Mouse (Mus musculus) gastrocnemius, postnatal 4 days (tissue): ENCODE data around the gene Dnaja3. TPM values are rescaled to one million over a fixed set of nuclear protein-coding genes. Genes with fewer than 3 reads are reported as not detected.

Source experiments
- total RNA-seq, 2 experiments: library from RNA; stranded (reverse); gene quantifications; 2 replicates each; pipeline ENCODE4 v1.2.3; 2021

The Dnaja3 gene
- total RNA-seq, 2 experiments from 2014 or later: 61.8 to 62.1 TPM

Other genes with a start within 250 kb of the Dnaja3 start
- gene Adcy9, start 219.5 kb upstream of the Dnaja3 start, total RNA-seq: 10 to 100 TPM; 18.1 to 19.3 TPM
- gene Srl, start 98.2 kb upstream of the Dnaja3 start, total RNA-seq: 1,000 to 10,000 TPM; 1,069 to 1,086 TPM
- 10 to 100 TPM; 10.5 to 11.6 TPM for gene Tfap4, start 80.1 kb upstream of the Dnaja3 start, total RNA-seq
- gene Glis2, start 45.3 kb upstream of the Dnaja3 start, total RNA-seq: 10 to 100 TPM; 41.4 to 45.9 TPM
- gene Pam16, start 15.0 kb upstream of the Dnaja3 start, total RNA-seq: 10 to 100 TPM; 77.1 TPM
- gene Vasn, start within 50 bp of the Dnaja3 start, total RNA-seq: 10 to 100 TPM; 11.7 to 15.1 TPM
- gene Coro7, start 39.8 kb downstream of the Dnaja3 start, total RNA-seq: 10 to 100 TPM; 27.3 to 28.5 TPM
- gene Nmral1, start 79.4 kb downstream of the Dnaja3 start, total RNA-seq: 10 to 100 TPM; 14.0 to 15.1 TPM
- gene Hmox2, start 86.4 kb downstream of the Dnaja3 start, total RNA-seq: 10 to 100 TPM; 54.3 to 56.2 TPM
- gene Cdip1, start 150.3 kb downstream of the Dnaja3 start, total RNA-seq: 100 to 1,000 TPM; 107 to 114 TPM
- gene 4930562C15Rik, start 195.4 kb downstream of the Dnaja3 start, total RNA-seq: not detected
- gene Ubald1, start 240.3 kb downstream of the Dnaja3 start, total RNA-seq: 10 to 100 TPM; 32.3 to 32.8 TPM
- 10 to 100 TPM; 87.3 to 91.8 TPM for gene Mgrn1, start 246.3 kb downstream of the Dnaja3 start, total RNA-seq